Mouse (Mus musculus) frontal cortex, postnatal 36 days (tissue): ENCODE results near the gene Surf4.

ENCODE experiments used
- DNase-seq, 2 experiments: peaks; one replicate each; pipeline ENCODE4 v3.0.0; 2022; ENCODE audit warnings: low spot score in 2 of 2

The Surf4 gene

DNA sequence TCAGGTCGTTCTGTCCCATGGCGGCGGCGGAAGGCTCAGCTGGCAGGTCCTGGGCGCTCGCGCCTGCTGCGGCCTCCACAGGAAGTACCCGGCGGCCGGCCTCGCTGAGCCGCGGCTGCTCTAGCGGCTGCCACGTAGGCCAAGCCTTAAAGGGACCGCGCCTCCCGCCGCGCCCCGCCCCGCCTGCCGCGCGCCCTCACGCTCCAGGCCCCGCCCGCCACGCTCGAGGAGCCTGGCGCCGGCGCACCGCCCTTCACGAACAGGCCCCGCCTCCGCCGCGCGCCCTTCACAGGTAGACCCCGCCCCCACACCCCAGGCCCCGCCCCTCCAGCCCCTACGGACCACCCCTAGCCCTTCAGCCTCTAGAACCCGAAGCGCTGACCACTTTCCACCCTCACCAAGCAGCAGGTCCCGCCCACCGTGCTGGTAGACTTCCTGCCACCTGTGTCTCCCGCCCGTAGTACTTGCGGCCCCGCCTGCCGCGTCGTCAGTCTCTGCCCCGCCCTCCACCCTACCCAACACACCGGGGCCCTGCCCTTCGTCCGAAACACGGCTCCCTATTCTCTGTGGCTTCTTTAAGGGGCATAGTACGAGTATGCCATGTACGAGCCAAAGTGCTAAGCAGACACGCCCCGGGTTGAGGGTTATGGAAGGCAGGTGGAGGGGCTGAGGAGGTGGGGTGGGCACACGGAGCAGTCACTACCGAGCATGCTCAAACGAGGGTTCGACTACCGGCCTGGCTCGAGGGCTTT lies at the start of gene Surf4, which contains the start of gene Stkld1:
Surf4 (minus strand) TSS at position 625 of the 752 bp plus-strand sequence.
Stkld1 (plus strand) TSS at position 744 of the 752 bp plus-strand sequence.
- DNase-seq: peak; percentile 88 to 94

DNA sequence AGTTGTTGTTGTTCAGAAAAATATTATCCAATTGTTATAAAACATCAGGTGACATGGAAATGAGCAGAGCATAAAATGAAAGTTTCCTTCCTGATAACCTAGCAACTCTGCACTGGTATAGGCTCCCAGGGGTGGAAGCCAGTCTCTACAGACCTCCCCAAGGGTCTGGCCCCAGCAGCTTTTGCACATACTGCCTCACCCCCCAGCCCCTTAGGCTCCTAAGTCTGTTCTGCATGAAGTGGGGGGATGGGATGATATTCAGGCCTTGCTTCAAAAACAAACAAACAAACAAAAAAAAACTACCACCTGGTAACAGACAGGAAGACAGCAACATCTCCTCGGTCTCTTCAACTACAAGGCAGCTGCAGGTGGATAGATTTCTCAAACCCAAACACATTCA lies 46.6 kb upstream of the Surf4 start:
- DNase-seq: no peak

GRCm38 (mm10) chr2:26973960-26974359 lies 40.2 kb upstream of the Surf4 start:
- DNase-seq: no peak

GRCm38 (mm10) chr2:26973116-26973515 lies 39.4 kb upstream of the Surf4 start, which contains the start of gene Adamts13:
Gene Adamts13, plus strand, starts transcription at chr2:26973416.
- DNase-seq: no peak

DNA sequence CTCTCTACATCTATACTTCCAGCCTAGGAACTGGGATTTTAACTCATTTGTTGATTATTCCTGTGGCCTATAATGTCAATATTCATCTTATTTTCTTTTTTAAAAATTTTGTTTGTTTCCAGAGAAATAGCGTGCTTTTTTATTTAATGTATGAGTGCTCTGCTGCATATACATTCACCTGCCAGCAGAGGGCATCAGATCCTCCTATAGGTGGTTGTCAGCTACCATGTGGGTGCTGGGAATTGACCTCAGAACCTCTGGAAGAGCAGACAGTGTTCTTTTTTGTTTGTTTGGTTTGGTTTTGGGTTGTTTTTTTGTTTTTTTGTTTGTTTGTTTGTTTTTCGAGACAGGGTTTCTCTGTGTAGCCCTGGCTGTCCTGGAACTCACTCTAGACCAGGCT lies 33.5 kb upstream of the Surf4 start:
- no peak for DNase-seq

DNA sequence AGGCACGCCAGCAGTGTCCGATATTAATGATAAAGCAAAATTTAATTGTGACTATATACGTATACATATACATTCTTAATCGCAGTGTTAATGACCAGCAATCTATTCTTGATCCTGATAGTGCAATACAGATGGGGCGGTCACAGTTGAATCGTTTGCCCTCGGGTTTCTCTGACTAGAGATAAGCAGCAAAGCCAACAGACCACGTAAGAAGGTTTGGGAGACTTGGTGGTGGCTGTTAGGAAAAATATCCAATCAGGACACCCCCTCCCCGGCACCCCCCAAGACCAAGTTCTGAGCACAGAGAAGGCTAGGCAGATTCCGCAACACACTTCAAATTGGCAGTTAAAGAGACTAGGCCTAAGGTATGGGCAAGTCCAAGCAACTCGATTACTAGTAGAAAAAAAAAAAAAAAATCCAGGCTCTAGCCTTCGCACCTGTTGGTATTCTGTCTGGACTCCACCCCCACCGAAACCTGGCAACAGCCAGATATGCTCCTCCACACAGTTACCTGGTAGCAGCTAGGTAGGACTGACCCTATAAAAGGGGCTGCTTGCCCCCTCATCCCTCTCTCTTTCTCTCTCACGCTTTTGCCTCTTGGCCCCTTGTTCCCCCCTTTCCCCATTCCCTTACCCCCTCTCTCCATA lies 31.1 kb upstream of the Surf4 start:
- no peak for DNase-seq

GRCm38 (mm10) chr2:26963923-26964723 lies 30.4 kb upstream of the Surf4 start, which contains the start of gene Rexo4:
Gene Rexo4, minus strand, starts transcription at chr2:26964386.
- peak; percentile 97 for DNase-seq

DNA sequence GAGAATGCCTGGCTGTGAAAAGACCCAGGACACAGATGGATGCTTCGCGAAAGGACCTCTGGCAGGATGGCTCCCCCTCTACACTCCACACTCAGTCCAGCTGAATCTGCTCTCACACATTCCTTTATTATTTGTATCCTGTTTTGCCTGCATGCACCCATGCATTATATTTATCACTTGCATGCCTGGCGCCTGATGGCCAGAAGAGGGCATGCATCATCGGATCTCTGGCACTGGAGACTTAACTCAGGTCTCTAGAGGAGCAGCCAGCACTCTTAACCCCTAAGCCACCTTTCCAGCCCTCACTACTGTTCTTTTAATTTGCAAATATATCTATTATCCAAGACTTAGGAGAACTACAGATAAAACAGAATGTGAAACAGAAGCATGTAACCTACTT lies 27.0 kb upstream of the Surf4 start:
- no peak for DNase-seq

DNA sequence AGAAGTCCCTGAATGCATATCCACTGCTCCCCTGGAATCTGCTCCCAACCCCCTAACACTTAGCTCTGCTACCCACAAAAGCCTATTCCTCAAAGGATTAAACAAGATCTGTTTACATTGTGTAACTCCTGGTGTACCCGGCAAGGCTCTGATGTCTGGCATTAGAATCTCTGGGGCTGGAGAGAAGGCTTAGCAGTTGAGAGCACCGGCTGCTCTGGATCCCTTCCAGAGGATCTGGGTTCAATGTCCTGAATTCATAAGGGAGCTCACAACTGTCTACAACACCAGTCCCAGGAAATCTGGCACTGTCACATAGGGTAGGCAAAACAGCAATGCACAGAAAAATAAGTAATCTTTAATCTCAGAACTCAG lies 23.7 kb upstream of the Surf4 start:
- DNase-seq: no peak

DNA sequence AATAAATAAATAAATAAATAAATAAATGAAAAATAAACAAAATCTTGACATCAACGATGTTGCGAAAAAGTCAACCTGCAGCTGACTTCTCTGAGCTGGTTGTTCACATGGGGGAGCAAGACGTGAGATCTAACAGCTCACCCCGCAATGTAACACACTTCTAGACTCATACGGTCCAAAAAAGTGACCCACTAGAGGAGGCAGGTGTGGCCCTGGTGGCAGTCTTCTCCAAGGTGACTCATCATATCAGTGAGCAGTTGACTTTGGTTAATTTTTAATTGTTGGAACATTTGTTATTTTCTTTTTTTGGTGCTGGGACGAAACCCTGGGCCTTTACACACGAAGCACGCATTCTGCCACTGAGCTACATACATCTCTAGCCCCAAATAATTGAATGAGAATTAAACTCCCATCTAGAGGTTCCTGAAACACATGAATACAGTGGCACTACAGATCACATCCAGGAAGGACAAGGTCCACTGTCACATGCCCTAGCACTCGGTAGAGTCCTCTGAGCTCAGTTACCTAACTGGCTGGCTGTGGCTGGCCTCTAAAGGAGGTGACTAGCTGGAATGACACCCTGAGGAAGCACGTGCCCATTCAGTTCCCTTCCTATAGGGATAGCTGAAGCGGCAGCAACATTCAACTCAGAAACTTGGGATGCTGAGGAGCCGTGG lies 23.2 kb upstream of the Surf4 start:
- DNase-seq: no peak

GRCm38 (mm10) chr2:26954735-26955395 lies 21.1 kb upstream of the Surf4 start:
- DNase-seq: no peak

- no peak for DNase-seq
Measured at GRCm38 (mm10) chr2:26952866-26953265, 19.1 kb upstream of the Surf4 start.

DNA sequence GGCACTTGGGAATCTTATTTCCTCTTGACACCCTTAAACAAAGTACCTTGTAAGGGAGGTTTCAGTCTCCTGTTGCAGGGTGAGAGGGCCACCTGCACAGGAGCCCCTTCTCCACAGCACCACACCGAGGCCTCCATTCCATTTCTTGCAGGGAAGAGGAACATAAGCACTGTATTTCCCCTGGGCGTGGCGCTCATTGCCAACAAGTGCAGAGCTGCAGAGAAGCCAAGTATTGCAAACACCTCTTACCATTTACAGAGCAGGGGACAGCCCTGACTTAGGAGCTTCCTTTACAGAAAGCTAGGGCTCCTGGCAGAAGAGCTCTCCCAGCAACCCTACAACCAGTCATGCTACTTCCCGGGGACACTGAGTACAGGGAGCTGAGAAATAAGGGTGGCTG lies 18.5 kb upstream of the Surf4 start:
- DNase-seq: no peak

DNA sequence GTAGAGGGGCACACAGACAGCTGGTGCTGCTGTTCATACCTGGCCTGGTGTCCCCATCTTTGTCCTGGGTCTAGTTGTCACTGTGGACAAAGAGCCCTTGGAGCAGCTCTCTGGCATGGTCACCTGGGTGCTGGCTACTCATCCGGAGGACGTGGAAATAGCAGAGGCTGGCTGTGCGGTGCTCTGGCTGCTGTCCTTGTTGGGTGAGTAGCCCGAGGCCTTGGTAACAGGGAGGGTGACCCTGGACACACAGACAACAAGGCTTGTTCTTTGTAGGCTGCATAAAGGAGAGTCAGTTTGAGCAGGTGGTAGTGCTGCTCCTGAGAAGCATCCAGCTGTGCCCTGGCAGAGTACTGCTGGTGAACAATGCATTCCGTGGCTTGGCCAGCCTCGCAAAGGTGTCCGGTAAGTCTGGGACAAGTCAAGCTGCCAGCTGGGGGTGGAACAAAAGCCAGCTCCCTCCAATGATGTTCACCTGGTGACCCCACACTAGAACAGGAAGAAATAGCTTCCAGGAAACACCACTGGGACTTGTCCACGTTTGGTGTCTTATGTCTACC lies 17.7 kb upstream of the Surf4 start:
- no peak for DNase-seq

- DNase-seq: no peak
Measured at GRCm38 (mm10) chr2:26950411-26950810, 16.7 kb upstream of the Surf4 start.

DNA sequence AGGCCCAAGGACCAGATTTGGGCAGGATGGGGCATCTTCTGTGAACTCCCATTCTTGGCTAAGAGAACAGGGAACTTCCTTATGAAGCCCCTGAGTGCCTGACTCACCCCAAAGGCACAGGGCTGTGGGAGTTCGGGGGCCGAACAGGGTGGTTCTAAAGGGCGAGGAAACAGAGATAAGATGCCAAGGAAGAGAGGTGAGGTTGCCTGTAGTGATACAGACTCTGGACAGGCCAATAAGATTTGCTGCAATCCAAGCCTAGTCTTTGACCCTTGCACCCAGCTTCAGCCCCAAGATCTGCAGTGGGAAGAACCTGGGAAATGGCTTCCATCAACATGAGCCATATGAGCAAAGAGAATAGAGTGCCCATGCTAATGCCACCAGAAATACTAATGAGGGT lies 9.5 kb upstream of the Surf4 start:
- DNase-seq: no peak

DNA sequence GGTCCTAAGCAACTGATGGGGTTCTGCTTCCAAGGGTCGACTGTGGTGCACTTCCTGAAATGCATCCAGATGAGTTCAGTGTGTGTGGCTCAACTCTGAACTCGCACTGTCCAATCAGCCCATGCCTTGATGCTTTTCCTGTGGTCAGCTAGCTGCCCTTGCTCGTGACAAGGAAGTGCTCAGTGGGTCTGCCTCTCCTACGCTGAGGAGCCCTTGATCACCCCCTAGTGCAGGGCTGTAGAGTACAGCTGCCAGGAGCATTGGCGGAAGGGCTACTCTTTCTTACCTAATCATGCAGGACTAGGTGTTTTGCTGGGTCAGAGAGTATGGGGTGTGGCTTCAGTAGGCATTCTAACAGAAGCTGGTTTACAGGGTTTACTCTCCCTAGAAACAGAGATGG lies 7.8 kb upstream of the Surf4 start:
- DNase-seq: no peak

GRCm38 (mm10) chr2:26936425-26936824 lies 2.7 kb upstream of the Surf4 start:
- no peak for DNase-seq

DNA sequence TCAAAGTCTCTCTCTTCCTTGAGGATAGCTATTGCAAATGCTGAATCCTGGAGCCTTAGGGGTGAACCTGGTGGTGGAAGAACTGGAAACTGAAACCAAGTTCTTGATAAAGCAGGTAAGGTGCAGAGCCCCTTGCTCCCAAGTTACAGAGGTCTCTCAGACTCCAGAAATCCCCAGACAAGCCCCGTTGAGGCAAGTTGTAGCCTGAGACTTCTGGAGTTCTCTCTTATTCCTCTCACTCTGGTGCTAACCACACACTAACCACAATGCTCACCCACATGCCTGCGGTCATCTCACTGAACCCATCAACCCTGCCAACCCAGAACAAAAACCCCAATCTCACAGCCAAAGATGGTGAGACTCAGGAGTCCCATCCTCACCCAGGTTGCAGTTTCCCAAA lies 1.6 kb upstream of the Surf4 start:
- no peak for DNase-seq

DNA sequence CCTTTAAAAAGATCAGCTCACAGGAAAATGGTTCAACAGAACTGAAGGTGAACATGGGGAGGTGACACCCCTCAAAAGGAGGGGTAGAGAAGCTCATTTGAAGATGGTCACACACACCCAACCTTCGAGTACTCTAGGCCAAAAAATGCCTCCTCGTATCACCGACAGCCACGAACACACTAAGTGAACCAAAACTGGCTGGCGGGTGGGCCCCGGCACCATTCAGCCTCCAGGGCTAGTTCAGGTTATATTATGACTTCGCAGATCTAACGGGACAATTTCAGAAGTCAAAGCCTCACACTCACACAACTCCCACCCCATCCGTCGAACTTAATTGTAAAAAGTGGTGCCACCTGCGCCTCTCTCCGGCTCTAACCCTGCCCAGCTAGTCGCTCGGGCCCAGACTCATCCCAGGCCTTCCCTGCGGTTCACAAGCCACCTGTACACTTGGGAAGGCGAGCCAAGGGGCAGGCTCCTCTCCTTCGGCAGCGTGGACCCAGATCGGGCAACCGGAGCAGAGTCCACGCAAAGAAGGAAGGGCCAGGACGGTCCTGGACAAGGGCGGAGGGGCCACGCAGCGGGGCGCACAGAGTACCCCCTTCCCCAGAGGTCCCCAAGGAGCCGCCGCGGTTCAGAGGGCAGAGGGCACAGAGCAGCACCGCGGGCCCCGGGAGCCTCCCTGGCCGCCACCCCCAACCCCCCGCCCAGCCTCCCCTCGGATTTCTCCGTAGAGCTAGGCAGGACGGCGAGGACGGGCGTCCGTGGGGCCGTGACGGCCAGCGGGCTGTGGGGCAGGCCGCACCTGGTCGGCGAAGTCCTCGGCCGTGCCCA lies 1.0 kb downstream of the Surf4 start:
- peak in 1 of 2 experiments; percentile 33 for DNase-seq
